Mouse (Mus musculus): ENCODE results near the gene Zswim8. TPM values are rescaled to one million over a fixed set of nuclear protein-coding genes. Genes with fewer than 3 reads are reported as not detected.

Gene Zswim8
- total RNA-seq, 1 experiment from 2014 or later = 146 TPM

- no peak for DNase-seq
Measured at GRCm38 (mm10) chr14:20733041-20733951, 25.9 kb downstream of the Zswim8 start.

DNA sequence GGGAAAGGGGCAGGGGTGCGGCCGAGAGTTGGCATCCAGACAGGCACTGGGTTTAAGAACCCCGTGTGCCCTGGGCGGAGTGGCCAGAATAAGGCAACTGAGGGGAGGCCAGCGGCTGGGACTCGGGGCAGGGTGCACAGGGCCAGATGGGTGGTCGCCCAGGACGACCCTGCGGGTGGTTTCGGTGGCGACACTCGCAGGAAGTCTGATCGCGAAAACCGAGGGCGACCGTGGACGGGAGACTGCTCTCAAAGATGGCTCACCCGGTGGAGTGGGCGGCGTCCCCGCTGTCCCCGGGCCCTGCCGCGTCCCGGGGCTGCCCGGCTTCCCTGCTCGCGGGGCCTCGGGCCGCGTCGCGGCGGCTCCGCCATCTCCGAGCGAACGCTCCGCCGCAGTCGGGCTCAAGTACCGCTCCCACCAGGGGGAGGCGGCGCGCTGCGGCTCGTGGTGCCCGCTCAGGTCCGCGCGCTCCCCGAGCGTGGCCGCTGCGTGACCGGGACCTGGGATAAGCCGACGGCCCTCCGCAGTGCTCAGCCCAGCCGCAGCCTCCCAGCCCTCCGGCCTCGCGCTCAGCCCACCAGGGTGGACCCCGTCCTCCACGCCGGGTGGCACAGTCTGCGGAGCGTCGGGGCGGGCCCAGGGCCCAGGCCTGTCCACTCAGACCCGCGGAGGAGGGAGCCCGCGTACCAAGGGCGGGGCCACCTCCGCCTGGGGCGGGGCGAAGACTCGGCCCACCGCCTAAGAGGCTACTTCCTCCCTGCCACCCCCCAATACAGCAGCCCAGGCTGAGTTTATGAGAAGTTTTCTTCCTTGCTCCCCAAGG lies 26.8 kb downstream of the Zswim8 start, which contains the start of gene Ndst2:
TSS of gene Ndst2 (minus strand) at position 611 of the 823 bp plus-strand sequence.
- DNase-seq = peak; percentile 87

- DNase-seq = no peak
Measured at GRCm38 (mm10) chr14:20735052-20735451, 27.7 kb downstream of the Zswim8 start.

GRCm38 (mm10) chr14:20735892-20736390 lies 28.6 kb downstream of the Zswim8 start:
- DNase-seq = no peak

DNA sequence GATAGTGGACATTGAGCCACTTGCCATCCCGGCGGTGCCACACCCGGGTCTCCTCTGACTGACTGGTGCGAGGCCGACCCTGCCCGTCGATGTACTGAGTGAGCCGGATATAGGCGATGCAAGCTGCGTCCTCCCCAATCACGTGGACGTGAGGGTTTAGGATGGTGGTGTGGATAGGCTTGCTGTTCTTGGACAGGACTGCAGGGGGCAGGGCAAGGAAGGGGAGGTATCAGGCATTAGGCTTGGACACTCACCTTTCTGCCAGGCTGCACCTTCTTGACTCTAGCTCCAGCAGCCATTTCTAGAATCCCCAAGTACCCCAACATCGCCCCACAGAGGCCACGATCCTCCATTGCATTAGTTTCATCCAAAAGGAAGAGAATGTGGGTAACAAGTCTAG lies 30.0 kb downstream of the Zswim8 start:
- peak; percentile 43 for DNase-seq

DNA sequence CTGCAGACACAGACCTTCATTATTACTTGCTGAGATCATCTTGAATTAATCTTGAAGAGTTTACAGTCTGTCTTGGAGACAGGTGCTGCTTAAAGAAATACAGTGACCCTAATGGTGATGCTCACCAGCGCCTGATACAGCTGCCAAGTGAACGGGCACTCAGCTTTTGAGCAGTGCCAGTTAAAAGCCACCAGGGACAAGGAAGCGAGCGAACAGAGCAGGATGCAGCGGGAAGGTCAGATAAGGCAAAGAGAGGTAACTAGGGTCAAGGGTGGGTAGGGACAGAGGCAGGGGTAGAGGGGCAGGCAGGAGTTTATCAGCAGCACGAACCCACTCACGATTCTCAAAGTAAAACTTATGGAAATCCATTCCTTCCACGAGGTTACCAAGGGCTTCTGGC lies 31.2 kb downstream of the Zswim8 start:
- DNase-seq = no peak

DNA sequence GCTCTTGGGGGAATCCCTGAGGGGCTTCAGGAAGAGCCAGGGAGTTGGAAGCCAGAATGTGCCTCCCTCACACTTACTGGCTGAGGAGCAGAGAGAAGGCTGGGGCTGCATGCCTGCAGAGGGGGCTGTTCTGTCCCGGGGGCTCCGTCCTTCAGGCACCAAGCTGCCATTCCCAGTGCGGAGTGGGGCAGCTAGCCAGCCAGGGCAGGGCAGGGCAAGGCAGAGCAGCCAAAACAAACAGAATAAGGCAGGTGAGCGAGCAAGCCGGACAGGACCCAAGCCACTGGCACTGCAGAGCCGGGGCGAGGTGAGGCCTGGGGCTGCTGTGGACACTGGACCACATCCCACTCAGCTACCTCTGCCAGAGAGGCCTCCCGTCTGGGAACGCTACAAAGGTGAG lies 33.9 kb downstream of the Zswim8 start:
- DNase-seq = no peak

DNA sequence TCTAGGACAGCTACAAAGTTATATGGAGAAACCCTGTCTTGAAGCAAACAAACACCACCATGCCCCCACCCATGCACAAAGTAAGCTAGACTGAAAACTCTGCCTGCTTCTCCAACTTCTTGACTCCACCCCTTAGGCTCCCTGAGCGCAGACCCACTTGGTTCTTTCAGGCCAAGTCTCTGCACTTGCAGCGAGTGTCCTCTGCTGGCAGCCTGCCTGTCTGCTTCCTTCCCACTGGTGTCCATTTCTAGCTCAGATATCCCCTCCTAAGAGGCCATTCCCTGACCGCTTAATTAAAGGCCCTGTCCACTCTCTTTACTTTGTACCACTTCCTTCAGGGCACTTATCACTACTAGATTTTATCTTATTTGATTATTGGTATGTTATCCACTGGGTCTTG lies 36.3 kb downstream of the Zswim8 start:
- DNase-seq = no peak

DNA sequence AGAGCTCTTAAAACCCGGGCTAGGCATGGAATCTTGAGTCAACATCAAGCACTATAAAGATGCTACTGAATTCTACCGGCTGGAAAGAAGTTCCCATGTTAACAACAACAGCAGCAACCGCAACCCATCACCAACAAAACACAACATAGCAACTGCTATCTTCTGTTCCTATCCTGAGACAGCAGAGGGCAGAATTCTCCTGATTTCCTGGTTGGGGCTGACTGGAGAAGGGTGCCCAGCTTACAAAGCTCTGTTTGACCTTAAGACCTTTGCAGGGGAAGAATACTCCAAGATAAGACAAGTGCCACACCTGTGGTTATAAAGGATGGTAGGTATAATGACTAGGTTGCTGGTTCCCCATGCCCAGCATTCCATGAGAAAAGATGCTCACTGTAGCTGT lies 39.6 kb downstream of the Zswim8 start:
- no peak for DNase-seq

DNA sequence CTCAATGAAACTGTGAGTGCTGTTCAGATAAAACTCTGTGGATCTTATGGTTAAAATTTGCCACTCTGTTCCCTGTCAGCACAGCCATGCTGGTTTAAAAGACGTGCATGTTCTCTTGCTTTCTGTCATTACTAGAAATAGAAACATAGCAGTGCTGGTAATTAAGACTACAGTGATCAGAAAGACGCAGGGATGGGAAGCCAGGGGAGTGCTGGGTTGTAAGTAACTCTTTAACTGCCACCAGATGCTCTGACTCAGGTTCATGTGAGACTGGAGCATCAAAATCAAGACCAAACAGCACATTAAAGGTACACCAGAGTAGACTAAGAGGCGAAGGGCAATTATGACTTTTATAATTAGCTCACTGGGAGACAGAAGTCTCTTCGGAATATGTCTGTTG lies 41.0 kb downstream of the Zswim8 start:
- no peak for DNase-seq

DNA sequence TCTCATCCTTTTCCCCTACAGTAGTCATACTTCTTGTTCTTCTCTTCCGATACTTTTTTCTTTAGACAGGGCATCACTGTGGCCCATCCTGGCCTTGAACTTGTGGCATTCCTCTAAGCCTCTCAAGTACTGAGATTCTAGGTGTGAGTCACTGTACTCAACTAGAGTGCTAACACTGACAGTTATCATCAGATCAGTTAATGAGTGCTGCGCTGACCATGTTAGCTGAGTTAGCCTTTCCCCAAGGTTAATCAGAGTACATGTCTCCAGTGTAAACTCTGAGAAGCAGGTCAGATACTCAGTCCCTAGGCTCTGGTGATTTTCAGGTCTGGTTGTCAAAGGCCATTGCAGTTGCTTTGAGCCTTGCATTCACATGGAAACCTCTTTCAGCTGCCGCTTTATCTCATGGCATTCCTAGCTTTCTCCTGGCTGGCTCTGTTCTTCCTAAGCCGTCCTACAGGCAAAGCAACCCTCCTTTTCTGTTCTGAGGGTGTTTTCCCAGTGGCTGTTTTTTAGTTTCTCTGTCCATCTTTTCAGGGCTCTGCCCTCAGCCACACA lies 42.2 kb downstream of the Zswim8 start:
- DNase-seq = no peak

GRCm38 (mm10) chr14:20750503-20750902 lies 43.2 kb downstream of the Zswim8 start:
- DNase-seq = no peak

DNA sequence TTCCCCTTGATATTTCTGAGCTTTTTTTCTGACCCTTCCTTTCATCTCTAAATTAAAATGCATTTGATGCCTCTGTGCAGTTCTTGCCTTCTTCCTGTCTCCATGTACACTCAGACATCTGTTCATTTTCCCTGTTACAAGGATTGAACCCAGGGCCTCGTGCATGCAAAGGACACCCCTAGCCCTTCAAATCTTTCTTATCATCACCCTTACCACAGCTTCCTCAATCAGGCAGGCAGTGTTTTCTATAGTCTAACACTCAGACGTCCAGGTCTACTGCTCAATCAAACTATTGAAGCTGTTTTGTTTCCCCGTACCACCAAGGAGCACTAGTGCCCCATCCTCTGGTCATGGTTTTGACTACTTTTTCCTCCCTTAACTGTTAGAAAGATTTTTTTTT lies 46.4 kb downstream of the Zswim8 start:
- no peak for DNase-seq

- peak; percentile 32 for DNase-seq
Measured at GRCm38 (mm10) chr14:20757370-20757907, 50.1 kb downstream of the Zswim8 start.

DNA sequence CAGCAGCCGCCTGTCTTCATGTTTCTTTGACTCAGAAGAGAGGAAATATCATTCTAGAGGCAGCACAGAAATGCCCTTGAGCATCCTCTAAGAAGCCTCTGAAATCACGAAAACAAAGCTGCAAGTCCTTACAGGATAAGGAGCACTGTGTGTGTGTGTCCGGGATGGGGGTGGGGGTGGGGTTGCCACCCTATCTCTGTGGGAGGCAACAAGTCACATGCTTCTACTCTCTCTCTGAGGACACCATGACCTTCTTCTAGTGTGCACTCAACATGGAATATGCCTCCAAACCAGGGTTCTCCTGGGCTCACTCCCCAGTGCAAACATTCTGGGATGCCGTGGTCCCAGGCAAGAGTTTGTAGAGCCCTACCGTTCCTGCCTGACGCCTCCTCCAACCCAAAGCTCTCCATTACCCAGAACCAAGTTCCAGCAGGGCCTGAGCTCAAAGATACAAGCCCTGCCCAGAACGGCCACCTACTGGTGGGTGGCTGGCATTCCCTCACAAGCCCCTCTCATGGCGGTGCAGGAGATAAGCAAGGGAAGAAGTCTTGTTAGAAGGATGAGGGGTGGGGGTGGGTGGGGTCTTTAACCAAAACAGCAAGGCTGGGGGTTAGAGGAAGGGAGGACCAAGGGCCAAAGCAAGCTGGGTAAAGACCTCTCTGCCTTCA lies 51.5 kb downstream of the Zswim8 start:
- no peak for DNase-seq

- DNase-seq = no peak
Measured at GRCm38 (mm10) chr14:20764942-20765341, 57.6 kb downstream of the Zswim8 start.

DNA sequence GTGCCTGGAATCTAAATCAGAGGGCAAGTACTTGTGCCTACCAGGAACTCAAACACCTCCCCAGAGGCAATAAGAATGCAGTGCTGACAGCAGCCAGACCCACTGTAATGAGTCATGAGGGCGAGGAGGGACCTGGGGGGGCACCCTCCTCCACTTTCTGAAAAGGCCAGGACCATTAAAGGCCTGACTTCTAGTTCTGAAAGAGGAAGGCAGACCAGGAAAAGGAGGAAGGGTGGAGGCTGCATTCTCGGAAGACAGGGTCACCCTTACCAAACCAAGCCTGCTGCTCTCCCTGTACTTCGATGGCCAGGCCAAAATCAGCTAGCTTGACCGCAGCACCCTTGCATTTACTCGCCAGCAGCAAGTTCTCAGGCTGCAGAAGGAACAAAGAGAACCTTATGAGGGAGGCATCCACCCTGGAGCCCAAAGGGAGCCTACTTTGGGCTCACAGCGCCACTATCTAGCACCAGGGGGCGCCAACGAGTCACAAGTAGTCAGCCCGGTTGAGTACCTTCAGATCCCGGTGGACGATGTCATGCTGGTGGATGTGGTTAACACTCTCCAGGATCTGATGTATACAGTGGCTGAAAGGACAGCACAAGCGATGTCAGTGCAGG lies 58.4 kb downstream of the Zswim8 start:
- DNase-seq = peak; percentile 91

DNA sequence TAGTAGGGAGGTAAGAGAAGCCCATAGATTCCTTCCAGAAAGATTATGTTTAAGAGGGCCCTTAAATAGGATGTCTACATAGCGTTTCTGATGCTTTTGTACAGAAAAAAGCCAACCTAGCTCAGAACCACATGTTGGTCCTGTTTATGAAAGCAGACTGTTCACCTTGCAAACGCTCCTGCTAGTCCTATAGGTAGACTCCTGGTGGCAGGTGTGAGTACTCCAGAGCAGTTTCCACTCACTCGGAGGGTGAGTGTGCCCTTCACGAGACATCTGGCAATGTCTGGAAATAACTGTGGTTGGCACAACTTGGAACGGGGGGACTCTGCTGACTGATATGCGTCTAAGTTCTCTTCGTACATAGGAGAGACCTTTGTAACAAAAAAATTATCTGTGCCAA lies 60.6 kb downstream of the Zswim8 start:
- DNase-seq = no peak

DNA sequence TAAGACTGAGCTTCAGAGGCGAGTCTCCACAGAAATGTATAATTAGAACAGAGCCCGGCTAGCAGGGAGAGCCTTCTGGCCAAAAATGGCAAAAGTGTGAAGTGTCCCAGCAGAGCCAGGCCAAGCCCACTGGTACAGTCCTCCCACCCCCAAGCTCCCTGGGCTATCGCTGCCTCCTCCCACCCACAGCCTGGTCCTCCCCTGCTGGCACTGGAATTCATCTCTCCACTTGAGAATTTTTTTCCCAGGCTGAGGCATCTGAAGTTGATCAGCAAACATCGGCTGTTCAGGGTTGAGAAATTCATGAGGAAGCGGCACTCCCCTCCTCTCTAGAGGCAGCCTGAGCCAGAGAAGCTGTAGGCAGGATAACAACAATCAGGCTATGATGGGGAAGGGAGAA lies 61.2 kb downstream of the Zswim8 start:
- no peak for DNase-seq

GRCm38 (mm10) chr14:20771941-20772340 lies 64.6 kb downstream of the Zswim8 start:
- no peak for DNase-seq

DNA sequence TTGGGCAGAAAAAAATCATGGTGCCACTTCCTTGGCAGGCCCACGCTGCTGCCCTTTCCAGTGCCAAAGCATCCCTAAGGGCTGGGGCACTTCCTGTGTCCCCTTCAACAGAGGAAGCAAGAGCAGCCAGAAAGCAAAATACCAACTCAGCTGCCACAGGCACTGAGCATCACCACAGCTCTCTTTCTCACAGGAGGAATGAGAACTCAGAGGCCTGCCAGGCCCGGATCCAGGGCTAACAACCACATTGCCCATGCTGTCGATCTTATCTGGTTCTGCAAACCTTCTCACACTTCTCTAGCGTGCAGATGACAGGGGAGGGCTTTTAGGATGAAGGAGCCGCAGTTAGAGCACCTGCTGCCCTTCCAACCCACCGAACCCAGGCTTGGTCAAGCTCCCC lies 65.5 kb downstream of the Zswim8 start:
- no peak for DNase-seq

All from adrenal gland, postnatal 25 days (tissue).